ENCODE assay signal across 8 mouse cellular contexts in the genomic region with DNA sequence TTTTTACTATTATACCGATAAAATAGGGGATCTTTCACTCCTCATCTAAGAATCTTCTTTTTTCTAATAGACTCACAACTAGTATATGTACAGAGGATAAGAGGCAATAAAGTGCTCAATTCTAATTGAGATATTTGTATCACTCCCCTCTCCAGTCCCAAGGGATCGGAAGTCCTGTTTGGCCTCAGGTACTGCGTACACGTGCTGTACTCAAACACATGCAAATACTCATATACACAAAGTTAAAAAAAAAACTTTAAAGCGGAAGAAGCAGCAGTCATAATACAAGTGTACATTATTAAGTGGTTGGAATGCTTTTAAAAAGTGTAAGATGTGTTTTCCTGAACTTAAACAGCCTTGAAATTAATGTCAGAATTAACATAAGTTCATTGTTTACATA. TPM values are rescaled to one million over a fixed set of nuclear protein-coding genes. Genes with fewer than 3 reads are reported as not detected.
DNase-seq lines count a peak whose midpoint lies in the region; ATAC-seq and TF ChIP-seq lines count a peak whose summit lies in the region.

No protein-coding gene starts in this region.

- 70% methylated on average over 5 of the region's 5 CpGs for WGBS in kidney, postnatal 0 days
- 62% methylated on average over 5 of the region's 5 CpGs for WGBS in hindbrain, embryonic 14.5 days
- WGBS in midbrain, embryonic 16.5 days, result 72% methylated on average over 5 of the region's 5 CpGs

- H3K27ac ChIP-seq in kidney, postnatal 0 days, result no peak overlapping the region
- 0 out of 2 replicates have a peak overlapping the region, but pooled peaks have one; percentile 31 for H3K27ac ChIP-seq in brown adipose tissue, adult 24 weeks (replicated peaks; ENCODE audit: low read depth, low read length)
- H3K27ac ChIP-seq in hindbrain, embryonic 14.5 days, result 0 out of 2 replicates have a peak overlapping the region, but pooled peaks have one; percentile 82
- H3K27ac ChIP-seq in midbrain, embryonic 16.5 days (ENCODE audit: low read length), result no peak overlapping the region

- H3K9me3 ChIP-seq in kidney, postnatal 0 days (replicated peaks; ENCODE audit: low read length), result no peaks in the 10 kb centered on the region
- no peaks in the 10 kb centered on the region for H3K9me3 ChIP-seq in hindbrain, embryonic 14.5 days (ENCODE audit: control insufficient read depth, low read length)
- no peaks in the 10 kb centered on the region for H3K9me3 ChIP-seq in midbrain, embryonic 16.5 days (replicated peaks; ENCODE audit: control insufficient read depth, low read length, poor library complexity, severe bottlenecking)

- H3K4me3 ChIP-seq in kidney, postnatal 0 days (replicated peaks; ENCODE audit: low read depth, low read length), result no peak overlapping the region
- peak overlapping the region; percentile 83; the same call in 1 of the 2 replicates for H3K4me3 ChIP-seq in brown adipose tissue, adult 24 weeks (ENCODE audit: insufficient read depth, low read depth, low read length)
- peak overlapping the region; percentile 57 for H3K4me3 ChIP-seq in hindbrain, embryonic 14.5 days (replicated peaks; ENCODE audit: low read length)
- H3K4me3 ChIP-seq in midbrain, embryonic 16.5 days (ENCODE audit: low read depth, low read length), result peak overlapping the region; percentile 54

- H3K9ac ChIP-seq in kidney, postnatal 0 days (ENCODE audit: low read depth, low read length), result no peak overlapping the region
- peak overlapping the region; percentile 74 for H3K9ac ChIP-seq in hindbrain, embryonic 14.5 days
- H3K9ac ChIP-seq in midbrain, embryonic 16.5 days (ENCODE audit: low read depth, low read length), result peak overlapping the region; percentile 68; the same call in 1 of the 2 replicates

- no peaks in the 10 kb centered on the region for H3K27me3 ChIP-seq in kidney, postnatal 0 days (ENCODE audit: insufficient read depth, low read length)
- H3K27me3 ChIP-seq in hindbrain, embryonic 14.5 days (ENCODE audit: control insufficient read depth, insufficient read depth, low read length), result no peaks in the 10 kb centered on the region
- H3K27me3 ChIP-seq in midbrain, embryonic 16.5 days (ENCODE audit: control insufficient read depth, insufficient read depth, low read depth, low read length), result no peaks in the 10 kb centered on the region

- H3K4me2 ChIP-seq in kidney, postnatal 0 days (ENCODE audit: low read length), result peak overlapping the region; percentile 52
- peak overlapping the region; percentile 52 for H3K4me2 ChIP-seq in hindbrain, embryonic 14.5 days (replicated peaks)
- H3K4me2 ChIP-seq in midbrain, embryonic 16.5 days (ENCODE audit: low read length), result peak overlapping the region; percentile 52; the same call in 1 of the 2 replicates

- ATAC-seq in kidney, postnatal 0 days (replicated peaks; ENCODE audit: low FRiP score, low read depth), result no peak
- 0 out of 2 replicates have a peak, but pooled peaks have one; percentile 25 for ATAC-seq in hindbrain, embryonic 14.5 days (ENCODE audit: low FRiP score)
- peak; percentile 46; the same call in 1 of the 2 replicates for ATAC-seq in midbrain, embryonic 16.5 days

- H3K36me3 ChIP-seq in kidney, postnatal 0 days (ENCODE audit: insufficient read depth, low read length), result no peaks in the 10 kb centered on the region
- no peaks in the 10 kb centered on the region for H3K36me3 ChIP-seq in hindbrain, embryonic 14.5 days (replicated peaks; ENCODE audit: control insufficient read depth, insufficient read depth)
- H3K36me3 ChIP-seq in midbrain, embryonic 16.5 days (ENCODE audit: control insufficient read depth, insufficient read depth, low read length), result no peaks in the 10 kb centered on the region

- TF ChIP-seq CTCF in kidney, postnatal 0 days (IDR thresholded peaks at IDR 0.05; ENCODE audit: low read depth), result no peak

- no peaks in the 10 kb centered on the region for H3K4me1 ChIP-seq in kidney, postnatal 0 days (replicated peaks; ENCODE audit: insufficient read depth, low read length)
- no peaks in the 10 kb centered on the region for H3K4me1 ChIP-seq in brown adipose tissue, adult 24 weeks (ENCODE audit: control insufficient read depth, insufficient read depth, insufficient read length, low read length)
- no peaks in the 10 kb centered on the region for H3K4me1 ChIP-seq in hindbrain, embryonic 14.5 days (replicated peaks; ENCODE audit: control insufficient read depth, insufficient read depth, low read length)
- no peaks in the 10 kb centered on the region for H3K4me1 ChIP-seq in midbrain, embryonic 16.5 days (ENCODE audit: control insufficient read depth, insufficient read depth, low read length)

- no peak for DNase-seq in kidney, postnatal 0 days (ENCODE audit: low spot score)
- DNase-seq in kidney, adult 11 months, result no peak
- no peak for DNase-seq in hindbrain, embryonic 14.5 days (ENCODE audit: low spot score)
- DNase-seq in right cerebral cortex, postnatal 14 days, result no peak
- DNase-seq in kidney, postnatal 25 days, result no peak
- DNase-seq in layer of hippocampus, postnatal 25 days (ENCODE audit: extremely low spot score in 1 of 2, low spot score in 1 of 2), result no peak

RNA-seq across cellular contexts. Expression of a gene that starts 0.5 kb away (rescaled TPM):
- 73.5 and 77.8 TPM in 2 replicates for polyA plus RNA-seq in kidney, postnatal 0 days (2015; fragmentation: Nextera tagmentation; extraction: Ambion mirVana)
- 146 and 161 TPM in 2 replicates for polyA plus RNA-seq in brown adipose tissue, adult 24 weeks (2012; ENCODE audit: insufficient read depth, insufficient read length, missing spikeins)
- 37.4 and 42.3 TPM in 2 replicates for polyA plus RNA-seq in hindbrain, embryonic 14.5 days (2014; fragmentation: Nextera tagmentation; extraction: Ambion mirVana)
- polyA plus RNA-seq in midbrain, embryonic 16.5 days (2015; fragmentation: Nextera tagmentation; extraction: Ambion mirVana), result 29.5 and 33.5 TPM in 2 replicates
- total RNA-seq in layer of hippocampus, postnatal 25 days (2021), result 10 to 100 TPM; 40.8 to 54.5 TPM

RNA-seq across cellular contexts. Expression of a gene that starts 0.7 kb away (rescaled TPM):
- polyA plus RNA-seq in kidney, postnatal 0 days (2015; fragmentation: Nextera tagmentation; extraction: Ambion mirVana), result 4.2 and 4.8 TPM in 2 replicates
- 1.5 and 3.1 TPM in 2 replicates for polyA plus RNA-seq in brown adipose tissue, adult 24 weeks (2012; ENCODE audit: insufficient read depth, insufficient read length, missing spikeins)
- polyA plus RNA-seq in hindbrain, embryonic 14.5 days (2014; fragmentation: Nextera tagmentation; extraction: Ambion mirVana), result 2.4 and 2.8 TPM in 2 replicates
- polyA plus RNA-seq in midbrain, embryonic 16.5 days (2015; fragmentation: Nextera tagmentation; extraction: Ambion mirVana), result 1.4 and 1.5 TPM in 2 replicates
- total RNA-seq in layer of hippocampus, postnatal 25 days (2021), result 1 to 10 TPM; 2.4 to 2.7 TPM

RNA-seq across cellular contexts. Expression of a gene that starts 34.7 kb away (rescaled TPM):
- 28.1 and 32.3 TPM in 2 replicates for polyA plus RNA-seq in kidney, postnatal 0 days (2015; fragmentation: Nextera tagmentation; extraction: Ambion mirVana)
- 6.1 and 15.4 TPM in 2 replicates for polyA plus RNA-seq in brown adipose tissue, adult 24 weeks (2012; ENCODE audit: insufficient read depth, insufficient read length, missing spikeins)
- 22.8 and 29.4 TPM in 2 replicates for polyA plus RNA-seq in hindbrain, embryonic 14.5 days (2014; fragmentation: Nextera tagmentation; extraction: Ambion mirVana)
- polyA plus RNA-seq in midbrain, embryonic 16.5 days (2015; fragmentation: Nextera tagmentation; extraction: Ambion mirVana), result 25.7 and 26.4 TPM in 2 replicates
- total RNA-seq in layer of hippocampus, postnatal 25 days (2021), result 10 to 100 TPM; 12.4 to 15.1 TPM

RNA-seq across cellular contexts. Expression of a gene that starts 34.7 kb away (rescaled TPM):
- 5.9 and 6.3 TPM in 2 replicates for polyA plus RNA-seq in kidney, postnatal 0 days (2015; fragmentation: Nextera tagmentation; extraction: Ambion mirVana)
- 1.4 and 4.1 TPM in 2 replicates for polyA plus RNA-seq in brown adipose tissue, adult 24 weeks (2012; ENCODE audit: insufficient read depth, insufficient read length, missing spikeins)
- polyA plus RNA-seq in hindbrain, embryonic 14.5 days (2014; fragmentation: Nextera tagmentation; extraction: Ambion mirVana), result 6.2 and 6.5 TPM in 2 replicates
- polyA plus RNA-seq in midbrain, embryonic 16.5 days (2015; fragmentation: Nextera tagmentation; extraction: Ambion mirVana), result 7.3 and 7.5 TPM in 2 replicates
- total RNA-seq in layer of hippocampus, postnatal 25 days (2021), result 1 to 10 TPM; 6.1 to 8.7 TPM

RNA-seq across cellular contexts. Expression of a gene that starts 34.7 kb away (rescaled TPM):
- polyA plus RNA-seq in kidney, postnatal 0 days (2015; fragmentation: Nextera tagmentation; extraction: Ambion mirVana), result 51.4 and 54.4 TPM in 2 replicates
- 19.3 and 37.7 TPM in 2 replicates for polyA plus RNA-seq in brown adipose tissue, adult 24 weeks (2012; ENCODE audit: insufficient read depth, insufficient read length, missing spikeins)
- 39.2 and 48.3 TPM in 2 replicates for polyA plus RNA-seq in hindbrain, embryonic 14.5 days (2014; fragmentation: Nextera tagmentation; extraction: Ambion mirVana)
- 38.2 and 45.2 TPM in 2 replicates for polyA plus RNA-seq in midbrain, embryonic 16.5 days (2015; fragmentation: Nextera tagmentation; extraction: Ambion mirVana)
- 10 to 100 TPM; 33.3 to 34.9 TPM for total RNA-seq in layer of hippocampus, postnatal 25 days (2021)

Comparison
In these comparisons a context has a peak if more than half of its experiments do, and no peak if none do; other contexts are left out.
1. H3K27ac ChIP-seq: peak in brown adipose tissue, adult 24 weeks (single experiment) and hindbrain, embryonic 14.5 days (single experiment); none in kidney, postnatal 0 days (single experiment) and midbrain, embryonic 16.5 days (single experiment).
2. Peak in every context shown above with its lines, with median percentiles within 50 percentile points of each other: H3K4me2 ChIP-seq.